Mouse (Mus musculus) bone marrow macrophage, adult 2 months (primary cell): ENCODE data around the gene Naa60.

Source experiments
- CTCF ChIP-seq: IDR thresholded peaks from 2 replicates; pipeline ENCODE4 v1.5.1; 2012; ENCODE audit warnings: low read depth, mild to moderate bottlenecking, low read length, moderate library complexity
- POLR2A ChIP-seq: IDR thresholded peaks from 2 replicates; pipeline ENCODE4 v1.6.1; 2012; ENCODE audit warnings: mild to moderate bottlenecking, low read depth, low read length, borderline replicate concordance

DNA sequence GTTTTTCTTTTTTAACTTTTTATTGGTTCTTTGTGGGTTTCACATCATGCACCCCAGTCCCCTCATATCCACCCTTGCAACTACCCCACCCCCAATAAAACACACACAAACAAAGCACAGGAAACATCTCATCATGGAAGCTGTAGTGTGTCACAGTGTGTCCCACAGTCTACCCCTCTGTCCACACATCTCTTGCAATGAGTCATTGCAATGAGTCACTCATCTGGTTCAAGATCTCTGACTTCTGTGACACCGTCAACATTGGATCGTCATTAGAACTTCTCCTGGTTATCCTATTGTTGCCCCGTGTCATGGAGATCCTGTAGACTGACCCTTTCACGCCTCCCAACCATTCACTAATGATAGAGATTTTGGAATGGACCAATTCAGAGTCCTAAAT lies 62.5 kb downstream of the Naa60 start:
- TF ChIP-seq CTCF (no peak), POLR2A (no peak)
